Mouse (Mus musculus) kidney, embryonic 15.5 days (tissue): ENCODE results near the gene Slc13a4. TPM values are rescaled to one million over a fixed set of nuclear protein-coding genes. Genes with fewer than 3 reads are reported as not detected.

Experiments
- ATAC-seq: fragments of 200-750 bp; cut with Nextera tagmentation; replicated peaks from 2 replicates; pipeline ENCODE4 v1.8.0; 2017; ENCODE audit warnings: moderate TSS enrichment; ENCODE audit not compliant: low FRiP score
- H3K27ac ChIP-seq: fragments of 300-500 bp; sonication (generic); 2 replicates; pipeline ENCODE4 v1.5.1; 2015; ENCODE audit warnings: mild to moderate bottlenecking, inconsistent platforms
- H3K27me3 ChIP-seq: fragments of 300-500 bp; sonication (generic); 2 replicates; pipeline ENCODE4 v1.6.1; 2015; ENCODE audit warnings: inconsistent platforms
- H3K36me3 ChIP-seq: fragments of 300-500 bp; sonication (generic); 2 replicates; pipeline ENCODE4 v1.6.1; 2015; ENCODE audit warnings: inconsistent platforms
- H3K4me1 ChIP-seq: fragments of 300-500 bp; sonication (generic); 2 replicates; pipeline ENCODE4 v1.6.1; 2015; ENCODE audit warnings: inconsistent platforms
- H3K4me2 ChIP-seq: fragments of 300-500 bp; sonication (generic); 2 replicates; pipeline ENCODE4 v1.6.1; 2015; ENCODE audit warnings: moderate library complexity, mild to moderate bottlenecking, inconsistent platforms
- H3K4me3 ChIP-seq: fragments of 300-500 bp; sonication (generic); replicated peaks from 2 replicates; pipeline ENCODE4 v1.5.1; 2015; ENCODE audit warnings: mild to moderate bottlenecking, inconsistent platforms
- H3K9ac ChIP-seq: fragments of 300-500 bp; sonication (generic); 2 replicates; pipeline ENCODE4 v1.6.1; 2015; ENCODE audit warnings: mild to moderate bottlenecking, inconsistent platforms
- H3K9me3 ChIP-seq: fragments of 300-500 bp; sonication (generic); replicated peaks from 2 replicates; pipeline ENCODE4 v1.6.1; 2016; ENCODE audit warnings: inconsistent platforms
- WGBS: fragments of 180-500 bp; shearing (Covaris S2); methylation state at CpG from one replicate; pipeline ENCODE4 v1.1.7; 2015; ENCODE audit warnings: mixed read lengths; 5-methylcytosine and 5-hydroxymethylcytosine counted together
- polyA plus RNA-seq: library from polyadenylated mRNA; unstranded; fragments of >200 nt; fragmentation: Nextera tagmentation; extraction: Ambion mirVana; gene quantifications from 2 replicates; pipeline ENCODE4 v1.2.1, GENCODE M21; 2015

Gene Slc13a4
- polyA plus RNA-seq, 1 experiment from 2014 or later, result 0.18 TPM

- peaks cover 18% of the 10 kb centered on the region for H3K4me1 ChIP-seq
- no peak overlapping the region for H3K9ac ChIP-seq
- WGBS, result 52% methylated on average over 3 of the region's 3 CpGs
- no peak overlapping the region for H3K27ac ChIP-seq
- H3K9me3 ChIP-seq, result no peaks in the 10 kb centered on the region
- no peak for ATAC-seq
- H3K4me2 ChIP-seq, result no peak overlapping the region
- H3K27me3 ChIP-seq, result no peaks in the 10 kb centered on the region
- H3K36me3 ChIP-seq, result no peaks in the 10 kb centered on the region
- no peak overlapping the region for H3K4me3 ChIP-seq
These were observed 25.7 kb upstream of the Slc13a4 start for GRCm38 (mm10) chr6:35333632-35334031.

- Histone ChIP-seq H3K4me3 (no peak overlapping the region), H3K4me1 (peaks cover 18% of the 10 kb centered on the region), H3K9me3 (no peaks in the 10 kb centered on the region), H3K4me2 (no peak overlapping the region), H3K27ac (0 out of 2 replicates have a peak overlapping the region, but pooled peaks have one; percentile 3), H3K27me3 (no peaks in the 10 kb centered on the region), H3K36me3 (no peaks in the 10 kb centered on the region), H3K9ac (no peak overlapping the region)
- ATAC-seq, result no peak
- WGBS, result 54% methylated on average over 6 of the region's 6 CpGs
These were observed 22.9 kb upstream of the Slc13a4 start for GRCm38 (mm10) chr6:35330834-35331233.

GRCm38 (mm10) chr6:35329956-35330355 is 22.0 kb upstream of the Slc13a4 start:
- 93% methylated on average over 12 of the region's 12 CpGs for WGBS

DNA sequence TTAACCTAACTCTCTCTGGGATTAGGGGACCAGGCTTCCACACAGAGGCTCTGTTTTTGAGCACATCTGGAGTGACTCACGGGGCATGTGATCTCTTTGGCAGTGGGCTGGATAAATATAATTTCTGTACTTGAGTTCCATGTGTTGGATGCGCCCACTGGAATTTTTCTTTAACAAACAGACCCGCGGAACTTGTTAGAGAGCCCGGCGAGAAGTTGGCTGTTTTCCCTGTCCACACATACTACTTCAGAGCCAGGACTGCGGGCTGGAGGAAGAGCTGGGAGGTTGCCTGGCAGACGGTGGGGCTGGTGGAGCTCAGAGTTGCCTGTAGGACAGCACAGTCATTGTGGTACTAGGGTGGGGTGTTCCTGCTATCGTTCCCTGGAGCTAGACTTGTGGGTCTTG is 18.2 kb upstream of the Slc13a4 start, which contains the start of gene Fam180a:
Gene Fam180a, minus strand, starts transcription at position 31 of the 405 bp plus-strand sequence.
- no peak within 1 kb of the TSS for H3K27ac ChIP-seq

More at GRCm38 (mm10) chr6:35329956-35330355, 22.0 kb upstream of the Slc13a4 start:
- Histone ChIP-seq H3K9ac (no peak overlapping the region), H3K4me2 (no peak overlapping the region), H3K27me3 (no peaks in the 10 kb centered on the region), H3K27ac (no peak overlapping the region), H3K4me3 (no peak overlapping the region), H3K4me1 (peaks cover 10% of the 10 kb centered on the region), H3K9me3 (no peaks in the 10 kb centered on the region), H3K36me3 (no peaks in the 10 kb centered on the region)
- no peak for ATAC-seq

DNA sequence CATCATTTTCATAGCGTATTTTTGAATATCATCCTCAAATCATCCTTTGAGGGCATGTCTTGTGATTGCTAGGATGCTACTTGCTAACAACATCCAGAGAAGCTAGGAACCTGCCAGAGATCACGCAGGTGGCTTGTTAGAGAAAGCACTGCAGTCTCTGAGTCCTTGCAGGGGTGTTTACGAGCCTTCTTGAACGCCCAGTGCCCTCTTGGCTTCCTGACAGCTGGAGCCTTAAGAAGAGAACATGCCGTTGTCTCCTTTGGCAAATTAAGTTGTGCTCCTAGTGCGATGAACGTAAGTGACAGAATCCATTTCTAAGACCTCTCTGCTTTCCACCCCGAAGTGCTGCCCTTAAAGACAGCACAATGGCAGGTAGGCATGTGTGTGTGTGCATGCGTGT is 16.4 kb upstream of the Slc13a4 start:
- H3K36me3 ChIP-seq, result no peaks in the 10 kb centered on the region
- 72% methylated on average over 9 of the region's 9 CpGs for WGBS
- no peaks in the 10 kb centered on the region for H3K4me1 ChIP-seq

More for the DNA sequence above, 18.2 kb upstream of the Slc13a4 start, which contains the start of gene Fam180a:
- 75% methylated on average over 9 of the region's 9 CpGs for WGBS
- Histone ChIP-seq H3K36me3 (no peaks in the 10 kb centered on the region), H3K9me3 (no peaks in the 10 kb centered on the region), H3K4me1 (peaks cover 6% of the 10 kb centered on the region; the same call in 1 of the 2 replicates), H3K4me2 (no peak within 1 kb of the TSS), H3K9ac (no peak within 1 kb of the TSS), H3K4me3 (no peak within 1 kb of the TSS), H3K27me3 (no peaks in the 10 kb centered on the region)
- no peak for ATAC-seq

DNA sequence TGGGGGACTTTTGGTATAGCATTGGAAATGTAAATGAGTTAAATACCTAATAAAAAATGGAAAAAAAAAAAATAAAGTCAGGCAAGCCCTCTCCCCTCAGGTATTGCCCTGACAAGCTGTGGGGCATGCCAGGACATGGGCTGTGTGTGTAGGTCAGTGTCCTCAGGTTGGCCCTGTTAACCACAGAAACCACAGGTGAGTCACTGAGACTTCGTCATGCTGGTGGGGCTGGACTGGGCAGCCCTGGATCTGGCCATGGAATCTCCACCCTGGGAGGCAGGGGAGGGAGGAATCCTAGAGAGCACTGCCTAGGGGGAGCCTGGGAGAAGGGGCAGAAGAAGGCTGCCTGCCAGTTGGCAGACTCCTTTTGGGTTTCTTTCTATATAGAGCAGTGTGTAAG is 15.1 kb upstream of the Slc13a4 start:
- Histone ChIP-seq H3K9ac (no peak overlapping the region), H3K4me1 (no peaks in the 10 kb centered on the region), H3K36me3 (no peaks in the 10 kb centered on the region), H3K9me3 (no peaks in the 10 kb centered on the region), H3K4me2 (no peak overlapping the region), H3K27ac (no peak overlapping the region), H3K27me3 (no peaks in the 10 kb centered on the region), H3K4me3 (no peak overlapping the region)
- ATAC-seq, result no peak
- WGBS, result 90% methylated on average over 1 of the region's 1 CpGs

More for the DNA sequence above, 16.4 kb upstream of the Slc13a4 start:
- Histone ChIP-seq H3K27ac (no peak overlapping the region), H3K9me3 (no peaks in the 10 kb centered on the region), H3K9ac (no peak overlapping the region), H3K4me2 (no peak overlapping the region), H3K27me3 (no peaks in the 10 kb centered on the region), H3K4me3 (no peak overlapping the region)
- no peak for ATAC-seq

DNA sequence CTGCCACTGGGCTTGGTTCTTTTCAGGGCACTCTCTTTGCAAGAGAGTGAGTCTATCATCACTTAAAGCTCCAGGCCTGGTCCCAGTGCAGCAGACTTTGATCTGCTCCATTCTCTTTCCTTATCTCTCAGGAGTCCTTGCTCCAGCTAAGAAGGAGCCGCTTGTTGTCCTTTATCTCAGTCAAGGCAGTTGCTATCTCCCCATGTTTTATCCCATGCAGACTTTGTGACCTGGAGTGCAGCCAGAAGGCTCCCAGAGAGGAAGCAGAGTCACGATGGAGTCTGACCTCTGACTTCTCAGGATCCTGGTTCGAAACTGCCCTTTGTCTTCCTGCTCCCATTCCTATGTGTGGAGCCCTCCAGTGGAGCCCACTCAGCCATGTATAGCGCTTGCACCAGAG is 13.2 kb upstream of the Slc13a4 start:
- H3K27ac ChIP-seq, result no peak overlapping the region
- 76% methylated on average over 4 of the region's 4 CpGs for WGBS
- H3K4me1 ChIP-seq, result no peaks in the 10 kb centered on the region
- no peaks in the 10 kb centered on the region for H3K36me3 ChIP-seq
- H3K4me3 ChIP-seq, result no peak overlapping the region
- no peaks in the 10 kb centered on the region for H3K9me3 ChIP-seq
- H3K27me3 ChIP-seq, result no peaks in the 10 kb centered on the region
- H3K9ac ChIP-seq, result no peak overlapping the region
- no peak for ATAC-seq
- H3K4me2 ChIP-seq, result no peak overlapping the region

GRCm38 (mm10) chr6:35319850-35320249 is 11.9 kb upstream of the Slc13a4 start:
- H3K36me3 ChIP-seq, result no peaks in the 10 kb centered on the region
- 79% methylated on average over 6 of the region's 6 CpGs for WGBS
- no peaks in the 10 kb centered on the region for H3K27me3 ChIP-seq
- H3K4me2 ChIP-seq, result no peak overlapping the region
- no peaks in the 10 kb centered on the region for H3K4me1 ChIP-seq
- no peak for ATAC-seq
- no peaks in the 10 kb centered on the region for H3K9me3 ChIP-seq
- no peak overlapping the region for H3K9ac ChIP-seq
- H3K27ac ChIP-seq, result no peak overlapping the region
- no peak overlapping the region for H3K4me3 ChIP-seq

- Histone ChIP-seq H3K36me3 (no peaks in the 10 kb centered on the region), H3K9ac (no peak overlapping the region), H3K27ac (no peak overlapping the region), H3K9me3 (no peaks in the 10 kb centered on the region), H3K4me1 (no peaks in the 10 kb centered on the region), H3K4me2 (no peak overlapping the region), H3K27me3 (no peaks in the 10 kb centered on the region), H3K4me3 (no peak overlapping the region)
- ATAC-seq, result no peak
- 95% methylated on average over 8 of the region's 8 CpGs for WGBS
These were observed 5.6 kb upstream of the Slc13a4 start for GRCm38 (mm10) chr6:35313520-35313919.

DNA sequence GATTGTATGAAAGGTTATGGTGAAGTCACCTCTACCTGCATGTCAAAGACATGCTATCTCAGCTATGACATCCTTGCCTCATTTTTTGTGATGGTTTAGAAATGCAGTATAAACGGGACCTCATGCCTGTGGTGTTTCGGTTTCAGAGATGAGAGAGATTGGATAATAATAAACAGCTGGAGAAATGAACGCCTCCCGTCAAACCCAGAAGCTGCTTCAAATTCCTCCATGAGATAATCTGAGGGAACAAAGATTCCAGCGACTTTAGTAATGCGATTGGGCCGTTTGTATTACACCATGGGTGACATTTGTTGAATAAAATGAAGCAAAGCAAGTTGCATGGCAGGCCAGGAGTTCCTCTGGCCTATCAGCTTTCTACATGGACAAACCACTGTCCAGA is 1.5 kb upstream of the Slc13a4 start:
- Histone ChIP-seq H3K9me3 (no peaks in the 10 kb centered on the region), H3K9ac (no peak overlapping the region), H3K4me1 (no peaks in the 10 kb centered on the region), H3K4me2 (no peak overlapping the region), H3K27me3 (no peaks in the 10 kb centered on the region), H3K27ac (no peak overlapping the region), H3K4me3 (no peak overlapping the region), H3K36me3 (no peaks in the 10 kb centered on the region)
- ATAC-seq, result no peak
- 68% methylated on average over 7 of the region's 7 CpGs for WGBS

- Histone ChIP-seq H3K27me3 (no peaks in the 10 kb centered on the region), H3K4me1 (no peaks in the 10 kb centered on the region), H3K9me3 (no peaks in the 10 kb centered on the region), H3K36me3 (no peaks in the 10 kb centered on the region), H3K4me2 (no peak overlapping the region), H3K9ac (no peak overlapping the region), H3K27ac (no peak overlapping the region), H3K4me3 (no peak overlapping the region)
- ATAC-seq, result no peak
- WGBS, result 75% methylated on average over 13 of the region's 13 CpGs
These were observed 795 bp downstream of the Slc13a4 start for GRCm38 (mm10) chr6:35307136-35307535.

GRCm38 (mm10) chr6:35303355-35303900 is 4.5 kb downstream of the Slc13a4 start:
- Histone ChIP-seq H3K27me3 (no peaks in the 10 kb centered on the region), H3K4me3 (no peak overlapping the region), H3K9ac (no peak overlapping the region), H3K36me3 (no peaks in the 10 kb centered on the region), H3K27ac (no peak overlapping the region), H3K4me1 (no peaks in the 10 kb centered on the region), H3K4me2 (no peak overlapping the region), H3K9me3 (no peaks in the 10 kb centered on the region)
- peak; percentile 75 for ATAC-seq
- 76% methylated on average over 11 of the region's 11 CpGs for WGBS

DNA sequence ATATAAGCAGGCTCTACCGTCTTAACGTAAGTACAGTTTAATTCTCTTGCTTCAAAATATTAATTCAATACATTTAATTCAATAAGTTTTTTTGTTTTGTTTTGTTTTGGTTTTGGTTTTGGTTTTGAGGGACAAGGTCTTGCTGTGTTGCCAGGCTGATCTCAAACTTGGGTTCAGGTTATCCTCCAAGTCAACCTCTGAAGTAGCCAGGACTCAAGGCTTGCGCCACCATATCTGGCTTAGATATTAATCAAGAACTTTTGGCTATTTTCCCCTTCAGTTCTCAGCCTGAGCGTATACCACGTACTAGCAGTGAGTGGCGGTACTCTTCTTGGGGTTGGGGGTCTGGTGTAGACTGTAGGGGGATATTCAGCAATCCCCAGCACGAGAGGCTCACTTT is 5.3 kb downstream of the Slc13a4 start:
- no peaks in the 10 kb centered on the region for H3K9me3 ChIP-seq
- ATAC-seq, result no peak
- H3K4me2 ChIP-seq, result no peak overlapping the region
- H3K36me3 ChIP-seq, result no peaks in the 10 kb centered on the region
- H3K4me3 ChIP-seq, result no peak overlapping the region
- H3K4me1 ChIP-seq, result no peaks in the 10 kb centered on the region
- H3K27ac ChIP-seq, result no peak overlapping the region
- no peak overlapping the region for H3K9ac ChIP-seq
- H3K27me3 ChIP-seq, result no peaks in the 10 kb centered on the region
- 94% methylated on average over 7 of the region's 7 CpGs for WGBS
